Mouse (Mus musculus): Measurements from ENCODE around the gene Mex3b. TPM values are rescaled to one million over a fixed set of nuclear protein-coding genes. Genes with fewer than 3 reads are reported as not detected.

Gene Mex3b
- polyA plus RNA-seq, 1 experiment from 2014 or later, result 47.4 TPM

DNA sequence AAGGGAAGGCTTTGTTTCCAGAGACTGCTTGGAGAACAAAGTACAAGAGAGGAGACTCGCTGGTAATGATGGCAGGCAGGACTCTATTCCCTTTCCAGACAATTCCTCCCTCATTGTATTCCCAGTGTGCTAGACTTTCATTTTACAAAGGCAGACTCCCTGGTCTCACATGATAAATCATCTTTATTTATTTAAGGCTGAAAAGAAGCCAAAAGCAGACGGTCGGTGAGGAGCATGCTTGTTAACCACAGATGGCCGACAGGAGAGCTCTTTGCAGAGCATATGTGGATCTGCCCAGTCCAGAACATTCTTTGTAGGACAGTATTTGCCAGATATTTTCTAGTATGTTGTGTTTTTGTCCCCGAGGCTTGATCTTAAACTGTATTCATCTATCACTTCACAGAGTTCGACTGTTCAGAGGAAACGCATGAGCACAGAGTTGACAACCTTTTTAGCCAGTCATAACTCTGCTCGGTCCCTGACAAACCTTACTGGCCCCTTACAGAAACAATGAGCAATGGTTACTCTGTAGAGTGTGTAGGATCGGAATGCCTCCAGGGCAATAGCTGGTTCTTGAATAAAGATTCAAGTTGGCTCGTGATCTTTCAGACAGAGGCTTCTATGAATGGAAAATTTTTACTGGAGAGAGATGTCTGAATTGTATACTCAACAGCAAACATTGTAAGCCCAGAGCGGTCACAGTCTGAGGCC lies 28.0 kb upstream of the Mex3b start:
- Histone ChIP-seq H3K27ac (replicated peaks; ENCODE audit: low read depth, low read length) (no peak overlapping the region), H3K9me3 (ENCODE audit: control insufficient read depth, low read length) (no peaks in the 10 kb centered on the region), H3K4me1 (ENCODE audit: control insufficient read depth, insufficient read depth, low read length) (no peaks in the 10 kb centered on the region), H3K27me3 (ENCODE audit: control insufficient read depth, insufficient read depth, low read length) (no peaks in the 10 kb centered on the region), H3K9ac (ENCODE audit: low read length) (no peak overlapping the region), H3K4me3 (ENCODE audit: low read depth, low read length) (no peak overlapping the region), H3K36me3 (ENCODE audit: control insufficient read depth, insufficient read depth, low read length) (no peaks in the 10 kb centered on the region), H3K4me2 (ENCODE audit: low read depth, severe bottlenecking) (no peak overlapping the region)
- WGBS, result 69% methylated on average over 11 of the region's 11 CpGs
- no peak for ATAC-seq (ENCODE audit: insufficient number of reproducible peaks, low FRiP score, low TSS enrichment, low read depth)
- DNase-seq (ENCODE audit: low spot score), result no peak

DNA sequence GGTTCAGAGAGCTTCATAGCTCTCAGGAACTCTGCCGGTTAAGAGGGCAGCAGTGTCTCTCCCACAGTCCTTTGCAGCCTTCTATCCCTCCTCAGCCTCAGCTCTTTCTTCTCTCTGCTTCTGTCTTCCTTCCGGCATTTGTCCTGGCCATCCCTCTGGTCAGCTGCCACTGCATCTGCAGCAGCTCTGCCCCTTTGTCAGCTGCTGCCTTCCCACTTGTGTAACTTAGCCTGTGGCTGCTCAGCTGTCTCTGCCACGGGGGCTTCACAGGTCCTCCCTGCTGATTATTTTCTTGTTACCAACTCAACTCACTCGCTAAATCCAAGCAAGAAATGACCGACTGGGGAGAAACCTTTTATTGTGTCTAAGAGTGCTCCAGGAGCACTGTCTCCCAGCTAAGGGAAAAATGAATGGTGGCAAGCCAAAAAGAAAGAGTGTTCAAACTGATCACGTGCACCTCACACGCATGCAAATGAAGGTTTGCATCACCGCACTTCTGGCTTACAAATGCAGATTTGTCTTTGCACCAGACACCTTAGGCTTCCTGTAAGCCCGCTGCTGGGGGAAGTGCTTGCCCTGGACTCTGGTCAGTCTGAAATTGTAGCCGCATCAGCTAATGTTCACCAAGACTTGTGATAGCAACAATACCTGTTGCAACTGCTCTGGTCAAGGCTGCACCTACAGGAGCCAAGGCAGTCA lies 24.8 kb upstream of the Mex3b start:
- DNase-seq (ENCODE audit: low spot score) (no peak), ATAC-seq (ENCODE audit: insufficient number of reproducible peaks, low FRiP score, low TSS enrichment, low read depth) (no peak)
- Histone ChIP-seq H3K4me3 (ENCODE audit: low read depth, low read length) (no peak overlapping the region), H3K27ac (replicated peaks; ENCODE audit: low read depth, low read length) (no peak overlapping the region), H3K4me1 (ENCODE audit: control insufficient read depth, insufficient read depth, low read length) (no peaks in the 10 kb centered on the region), H3K9ac (ENCODE audit: low read length) (no peak overlapping the region), H3K4me2 (ENCODE audit: low read depth, severe bottlenecking) (no peak overlapping the region), H3K36me3 (ENCODE audit: control insufficient read depth, insufficient read depth, low read length) (no peaks in the 10 kb centered on the region), H3K27me3 (ENCODE audit: control insufficient read depth, insufficient read depth, low read length) (no peaks in the 10 kb centered on the region), H3K9me3 (ENCODE audit: control insufficient read depth, low read length) (no peaks in the 10 kb centered on the region)
- 57% methylated on average over 10 of the region's 10 CpGs for WGBS

DNA sequence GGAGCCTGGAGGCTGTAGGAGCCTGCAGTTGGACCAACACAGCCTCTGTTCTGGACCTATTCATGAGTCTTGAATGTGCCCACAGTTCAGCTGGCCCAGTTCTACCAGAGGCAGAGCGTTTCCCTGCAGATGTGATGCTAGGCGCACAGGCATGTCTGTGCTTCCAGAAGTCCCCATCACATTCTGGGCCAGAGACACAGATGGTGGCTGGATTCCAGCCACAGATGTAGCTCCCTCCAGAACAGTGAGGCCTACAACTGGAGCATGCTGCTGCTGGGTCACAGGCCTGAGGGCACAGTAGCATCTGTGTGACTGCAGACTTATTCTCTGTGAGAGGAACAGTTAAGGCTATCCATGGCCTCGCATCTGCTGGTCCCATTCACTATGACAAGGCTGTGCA lies 16.4 kb upstream of the Mex3b start:
- no peak overlapping the region for H3K27ac ChIP-seq (replicated peaks; ENCODE audit: low read depth, low read length)
- H3K4me2 ChIP-seq (ENCODE audit: low read depth, severe bottlenecking), result no peak overlapping the region
- no peak for DNase-seq (ENCODE audit: low spot score)
- WGBS, result 85% methylated on average over 3 of the region's 3 CpGs
- H3K9ac ChIP-seq (ENCODE audit: low read length), result no peak overlapping the region
- peaks cover 5% of the 10 kb centered on the region for H3K4me1 ChIP-seq (ENCODE audit: control insufficient read depth, insufficient read depth, low read length)
- H3K9me3 ChIP-seq (ENCODE audit: control insufficient read depth, low read length), result no peaks in the 10 kb centered on the region
- H3K27me3 ChIP-seq (ENCODE audit: control insufficient read depth, insufficient read depth, low read length), result no peaks in the 10 kb centered on the region
- ATAC-seq (ENCODE audit: insufficient number of reproducible peaks, low FRiP score, low TSS enrichment, low read depth), result no peak
- H3K36me3 ChIP-seq (ENCODE audit: control insufficient read depth, insufficient read depth, low read length), result no peaks in the 10 kb centered on the region
- H3K4me3 ChIP-seq (ENCODE audit: low read depth, low read length), result no peak overlapping the region

DNA sequence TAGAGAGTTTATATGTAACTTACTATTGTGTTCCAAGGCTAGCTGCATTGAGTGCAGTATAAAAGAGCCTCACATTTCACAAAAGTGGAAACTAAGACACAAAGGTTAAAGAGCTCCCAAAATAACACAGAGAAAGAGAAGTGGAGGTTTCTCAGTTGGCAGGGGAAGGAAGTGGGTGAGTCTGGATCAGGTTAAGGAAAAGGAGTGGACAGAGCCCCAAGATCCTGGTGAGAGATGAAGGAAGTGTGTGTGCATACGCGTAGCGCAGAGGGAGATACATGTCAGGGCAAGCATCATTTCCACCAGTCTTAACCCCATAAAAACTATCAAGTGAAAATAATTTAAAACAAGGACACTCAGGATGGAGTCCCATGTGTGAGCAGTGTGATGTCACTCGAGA lies 15.5 kb upstream of the Mex3b start:
- no peak overlapping the region for H3K4me2 ChIP-seq (ENCODE audit: low read depth, severe bottlenecking)
- 87% methylated on average over 4 of the region's 4 CpGs for WGBS
- H3K27ac ChIP-seq (replicated peaks; ENCODE audit: low read depth, low read length), result no peak overlapping the region
- no peaks in the 10 kb centered on the region for H3K27me3 ChIP-seq (ENCODE audit: control insufficient read depth, insufficient read depth, low read length)
- H3K4me3 ChIP-seq (ENCODE audit: low read depth, low read length), result no peak overlapping the region
- H3K9ac ChIP-seq (ENCODE audit: low read length), result no peak overlapping the region
- no peaks in the 10 kb centered on the region for H3K36me3 ChIP-seq (ENCODE audit: control insufficient read depth, insufficient read depth, low read length)
- no peaks in the 10 kb centered on the region for H3K9me3 ChIP-seq (ENCODE audit: control insufficient read depth, low read length)
- H3K4me1 ChIP-seq (ENCODE audit: control insufficient read depth, insufficient read depth, low read length), result peaks cover 5% of the 10 kb centered on the region
- no peak for ATAC-seq (ENCODE audit: insufficient number of reproducible peaks, low FRiP score, low TSS enrichment, low read depth)
- no peak for DNase-seq (ENCODE audit: low spot score)

DNA sequence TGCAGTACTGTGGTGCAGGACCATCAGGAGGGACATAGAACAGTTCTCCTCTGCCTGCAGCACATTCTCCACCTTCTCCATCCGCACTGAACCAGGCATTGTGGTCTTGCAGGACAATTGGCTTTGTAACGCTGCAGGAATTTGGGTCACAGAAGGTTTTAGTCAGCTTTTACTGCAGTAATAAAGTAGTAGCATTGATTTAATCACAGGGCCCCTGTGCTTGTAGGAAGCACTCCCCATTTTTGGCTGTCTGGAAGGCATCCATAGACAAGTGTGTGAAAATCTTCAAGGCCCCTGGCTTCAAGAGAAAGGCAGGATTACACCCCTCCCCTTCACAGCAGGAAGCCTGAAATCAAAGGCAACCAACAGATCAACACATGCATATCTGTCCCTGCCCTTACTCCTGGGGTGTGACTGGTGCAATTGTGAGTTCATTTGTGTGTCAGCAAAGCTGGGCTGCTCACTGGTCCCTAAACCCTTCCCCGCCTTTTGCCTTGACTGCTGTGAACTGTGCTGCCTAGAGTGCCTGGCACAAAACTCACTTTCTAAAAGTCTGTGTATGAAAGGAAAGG lies 12.9 kb upstream of the Mex3b start:
- no peak overlapping the region for H3K9ac ChIP-seq (ENCODE audit: low read length)
- no peaks in the 10 kb centered on the region for H3K36me3 ChIP-seq (ENCODE audit: control insufficient read depth, insufficient read depth, low read length)
- DNase-seq (ENCODE audit: low spot score), result peak; percentile 45
- 20% methylated on average over 3 of the region's 3 CpGs for WGBS
- no peaks in the 10 kb centered on the region for H3K27me3 ChIP-seq (ENCODE audit: control insufficient read depth, insufficient read depth, low read length)
- H3K9me3 ChIP-seq (ENCODE audit: control insufficient read depth, low read length), result no peaks in the 10 kb centered on the region
- ATAC-seq (ENCODE audit: insufficient number of reproducible peaks, low FRiP score, low TSS enrichment, low read depth), result no peak
- H3K4me3 ChIP-seq (ENCODE audit: low read depth, low read length), result no peak overlapping the region
- H3K27ac ChIP-seq (replicated peaks; ENCODE audit: low read depth, low read length), result no peak overlapping the region
- H3K4me1 ChIP-seq (ENCODE audit: control insufficient read depth, insufficient read depth, low read length), result peaks cover 5% of the 10 kb centered on the region
- no peak overlapping the region for H3K4me2 ChIP-seq (ENCODE audit: low read depth, severe bottlenecking)

DNA sequence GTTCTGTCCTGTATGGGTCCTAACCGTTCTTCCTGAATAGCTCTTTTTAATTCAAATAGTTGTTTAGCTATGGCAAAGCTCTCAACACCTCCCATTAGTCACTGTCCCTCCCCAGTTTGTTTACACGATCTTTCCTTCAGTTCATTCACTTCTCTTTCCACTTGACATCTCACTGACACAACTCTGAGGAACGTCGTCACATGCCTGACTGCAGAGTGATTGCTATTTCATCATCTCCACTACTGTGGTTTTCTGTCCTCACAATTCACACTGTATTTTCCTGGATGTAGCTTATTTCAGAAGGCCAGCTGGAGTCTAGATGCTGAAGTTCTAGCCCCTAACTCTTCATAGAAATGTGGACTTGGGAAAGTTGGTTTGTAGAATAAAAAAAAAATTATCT lies 8.5 kb upstream of the Mex3b start:
- DNase-seq (ENCODE audit: low spot score) (no peak), ATAC-seq (ENCODE audit: insufficient number of reproducible peaks, low FRiP score, low TSS enrichment, low read depth) (no peak)
- Histone ChIP-seq H3K4me3 (ENCODE audit: low read depth, low read length) (no peak overlapping the region), H3K27me3 (ENCODE audit: control insufficient read depth, insufficient read depth, low read length) (no peaks in the 10 kb centered on the region), H3K9me3 (ENCODE audit: control insufficient read depth, low read length) (no peaks in the 10 kb centered on the region), H3K27ac (replicated peaks; ENCODE audit: low read depth, low read length) (no peak overlapping the region), H3K36me3 (ENCODE audit: control insufficient read depth, insufficient read depth, low read length) (no peaks in the 10 kb centered on the region), H3K4me1 (ENCODE audit: control insufficient read depth, insufficient read depth, low read length) (peaks cover 7% of the 10 kb centered on the region), H3K4me2 (ENCODE audit: low read depth, severe bottlenecking) (no peak overlapping the region), H3K9ac (ENCODE audit: low read length) (no peak overlapping the region)
- WGBS, result 74% methylated on average over 4 of the region's 4 CpGs

DNA sequence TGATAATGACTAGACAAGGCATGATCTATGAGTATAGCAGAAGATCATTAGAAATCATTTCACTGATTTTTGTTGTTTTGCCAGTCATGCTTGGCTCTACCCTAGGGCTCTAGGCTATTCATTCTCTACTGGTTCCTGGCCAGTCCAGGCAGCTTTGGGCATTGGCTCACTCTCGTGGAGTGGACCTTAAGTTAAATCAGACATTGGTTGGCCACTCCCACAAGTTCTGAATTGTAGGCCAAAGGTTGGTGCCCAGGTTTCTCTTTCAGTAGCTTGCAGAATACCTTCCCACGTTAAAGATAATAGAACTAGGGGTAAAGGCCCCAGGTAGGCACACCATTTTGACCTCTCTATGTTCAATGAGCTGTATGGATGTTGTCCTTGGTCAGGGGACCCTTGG lies 6.5 kb upstream of the Mex3b start:
- Histone ChIP-seq H3K27ac (replicated peaks; ENCODE audit: low read depth, low read length) (no peak overlapping the region), H3K9me3 (ENCODE audit: control insufficient read depth, low read length) (no peaks in the 10 kb centered on the region), H3K9ac (ENCODE audit: low read length) (no peak overlapping the region), H3K4me3 (ENCODE audit: low read depth, low read length) (no peak overlapping the region), H3K27me3 (ENCODE audit: control insufficient read depth, insufficient read depth, low read length) (no peaks in the 10 kb centered on the region), H3K36me3 (ENCODE audit: control insufficient read depth, insufficient read depth, low read length) (no peaks in the 10 kb centered on the region), H3K4me1 (ENCODE audit: control insufficient read depth, insufficient read depth, low read length) (peaks cover 9% of the 10 kb centered on the region), H3K4me2 (ENCODE audit: low read depth, severe bottlenecking) (no peak overlapping the region)
- ATAC-seq (ENCODE audit: insufficient number of reproducible peaks, low FRiP score, low TSS enrichment, low read depth) (no peak), DNase-seq (ENCODE audit: low spot score) (no peak)
- 79% methylated on average over 2 of the region's 2 CpGs for WGBS

DNA sequence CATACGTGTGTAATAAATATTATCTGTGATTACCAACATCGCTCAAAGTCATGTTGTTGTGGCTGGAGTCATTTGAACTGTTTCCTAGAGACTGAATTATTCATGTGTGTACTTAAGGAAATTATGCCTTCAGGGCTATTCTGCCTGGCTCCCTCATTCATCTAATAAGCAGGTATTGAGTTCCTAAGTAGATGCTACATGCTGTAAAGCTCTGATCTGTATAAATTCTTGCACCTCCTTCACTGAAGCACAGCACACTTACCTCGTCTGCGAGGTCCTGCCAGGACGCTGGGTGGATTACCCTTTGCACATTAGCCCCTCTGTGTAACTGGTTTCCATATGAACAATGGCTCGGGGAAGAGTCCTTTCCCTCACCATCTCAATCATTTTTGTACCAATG lies 3.8 kb upstream of the Mex3b start:
- Histone ChIP-seq H3K4me1 (ENCODE audit: control insufficient read depth, insufficient read depth, low read length) (peaks cover 9% of the 10 kb centered on the region), H3K36me3 (ENCODE audit: control insufficient read depth, insufficient read depth, low read length) (no peaks in the 10 kb centered on the region), H3K27me3 (ENCODE audit: control insufficient read depth, insufficient read depth, low read length) (no peaks in the 10 kb centered on the region), H3K27ac (replicated peaks; ENCODE audit: low read depth, low read length) (no peak overlapping the region), H3K9ac (ENCODE audit: low read length) (no peak overlapping the region), H3K4me2 (ENCODE audit: low read depth, severe bottlenecking) (no peak overlapping the region), H3K9me3 (ENCODE audit: control insufficient read depth, low read length) (no peaks in the 10 kb centered on the region), H3K4me3 (ENCODE audit: low read depth, low read length) (no peak overlapping the region)
- ATAC-seq (ENCODE audit: insufficient number of reproducible peaks, low FRiP score, low TSS enrichment, low read depth) (no peak), DNase-seq (ENCODE audit: low spot score) (no peak)
- 54% methylated on average over 6 of the region's 6 CpGs for WGBS
